20 mouse cellular contexts compared by ENCODE assay signal in the genomic region with DNA sequence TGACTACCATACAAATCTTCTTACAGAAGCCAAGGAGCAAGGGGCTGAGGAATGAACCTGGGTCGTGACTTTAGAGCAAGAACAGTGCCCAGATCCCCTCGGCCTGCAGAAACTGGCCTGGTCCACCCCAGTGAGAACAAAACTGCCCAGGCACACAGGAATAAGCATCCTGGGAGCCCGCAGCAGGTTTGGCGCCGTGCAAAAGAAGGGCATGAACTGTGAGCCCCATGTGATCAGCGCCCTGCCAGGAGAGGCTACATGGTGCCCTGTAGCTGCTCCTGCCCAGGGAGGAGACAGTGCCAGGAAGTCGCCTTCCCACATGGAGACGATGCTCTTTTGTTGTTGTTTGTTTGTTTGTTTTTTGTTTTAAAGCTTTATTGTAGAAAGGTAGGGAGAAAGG. TPM values are rescaled to one million over a fixed set of nuclear protein-coding genes. Genes with fewer than 3 reads are reported as not detected.
"Had no signal": no experiment of that assay in that cellular context is flagged by ENCODE, and none has a peak within 500 bp of the region (broad histone marks: within the 10 kb centered on the region; RNA-seq: fewer than 3 reads in every experiment).

No protein-coding gene starts in this region.

- H3K9ac ChIP-seq: limb, embryonic 15.5 days; liver, embryonic 13.5 days; neural tube, embryonic 13.5 days had no signal

- H3K4me1 ChIP-seq: liver, embryonic 13.5 days had no signal

- ATAC-seq: hindbrain, embryonic 16.5 days; inflammation-experienced regulatory T-cells, adult 6 months; midbrain, embryonic 16.5 days had no signal

- H3K27ac ChIP-seq: kidney, postnatal 0 days; left cerebral cortex, adult 2 months; limb, embryonic 15.5 days; liver, embryonic 13.5 days; midbrain, embryonic 10.5 days; neural tube, embryonic 13.5 days had no signal

- DNase-seq: liver, embryonic 13.5 days; lung, adult 18-20 months; retina, postnatal 1 day; right cerebral cortex, postnatal 4 days; spleen, adult 18-20 months; thymus, postnatal 4 days had no signal

- H3K4me3 ChIP-seq: left cerebral cortex, adult 2 months; limb, embryonic 15.5 days; liver, embryonic 13.5 days; midbrain, embryonic 10.5 days; neural tube, embryonic 13.5 days had no signal

- H3K36me3 ChIP-seq: limb, embryonic 15.5 days; liver, embryonic 13.5 days; midbrain, embryonic 10.5 days; neural tube, embryonic 13.5 days had no signal

- H3K9me3 ChIP-seq: limb, embryonic 15.5 days; liver, embryonic 13.5 days; midbrain, embryonic 10.5 days; neural tube, embryonic 13.5 days had no signal

- H3K4me2 ChIP-seq: limb, embryonic 15.5 days; liver, embryonic 13.5 days; neural tube, embryonic 13.5 days had no signal

RNA-seq across cellular contexts. Expression of gene Acot5, which starts 4.5 kb away (rescaled TPM):
- polyA plus RNA-seq: inflammation-experienced regulatory T-cells, adult 6 months; kidney, postnatal 0 days; limb, embryonic 11.5 days; limb, embryonic 15.5 days; liver, embryonic 13.5 days; lung, embryonic 16.5 days; midbrain, embryonic 10.5 days; stomach, embryonic 14.5 days; testis, adult 2 months had no signal

RNA-seq across cellular contexts. Expression of gene Acot3, which starts 12.7 kb away (rescaled TPM):
- polyA plus RNA-seq: inflammation-experienced regulatory T-cells, adult 6 months; limb, embryonic 15.5 days; testis, adult 2 months had no signal

RNA-seq across cellular contexts. Expression of gene Gm49366, which starts 25.9 kb away (rescaled TPM):
- total RNA-seq: layer of hippocampus, postnatal 25 days; left cerebral cortex, postnatal 14 days had no signal
- polyA plus RNA-seq: hindbrain, embryonic 16.5 days; inflammation-experienced regulatory T-cells, adult 6 months; kidney, postnatal 0 days; limb, embryonic 11.5 days; limb, embryonic 15.5 days; lung, embryonic 16.5 days; midbrain, embryonic 10.5 days; midbrain, embryonic 16.5 days; neural tube, embryonic 13.5 days; stomach, embryonic 14.5 days; testis, adult 2 months had no signal
